Mouse (Mus musculus) brain, embryonic 14.5 days (tissue): ENCODE measurements around the gene Mbip. TPM values are rescaled to one million over a fixed set of nuclear protein-coding genes. Genes with fewer than 3 reads are reported as not detected.

Experiments
- DNase-seq: peaks from one replicate; pipeline ENCODE4 v3.0.0-alpha.2; 2011; ENCODE audit warnings: low read depth
- CTCF ChIP-seq: fragments of 200-500 bp; IDR thresholded peaks from 2 replicates; pipeline ENCODE4 v1.5.1; 2012; ENCODE audit warnings: inconsistent platforms, mild to moderate bottlenecking, moderate library complexity, borderline replicate concordance; ENCODE audit not compliant: insufficient read depth, insufficient read length; ENCODE audit errors: extremely low read depth
- POLR2A ChIP-seq: fragments of 200-500 bp; IDR thresholded peaks from 2 replicates; pipeline ENCODE4 v1.6.1; 2012; ENCODE audit warnings: mild to moderate bottlenecking, inconsistent platforms, borderline replicate concordance; ENCODE audit not compliant: poor library complexity, insufficient read depth, insufficient read length, severe bottlenecking; ENCODE audit errors: extremely low read depth
- polyA plus RNA-seq: library from polyadenylated mRNA; depleted of rRNA; stranded (reverse); fragments of >200 nt; gene quantifications from 2 replicates; pipeline ENCODE4 v1.2.3, GENCODE M21; 2012

The Mbip gene
- polyA plus RNA-seq, 1 experiment: 31.2 TPM

DNA sequence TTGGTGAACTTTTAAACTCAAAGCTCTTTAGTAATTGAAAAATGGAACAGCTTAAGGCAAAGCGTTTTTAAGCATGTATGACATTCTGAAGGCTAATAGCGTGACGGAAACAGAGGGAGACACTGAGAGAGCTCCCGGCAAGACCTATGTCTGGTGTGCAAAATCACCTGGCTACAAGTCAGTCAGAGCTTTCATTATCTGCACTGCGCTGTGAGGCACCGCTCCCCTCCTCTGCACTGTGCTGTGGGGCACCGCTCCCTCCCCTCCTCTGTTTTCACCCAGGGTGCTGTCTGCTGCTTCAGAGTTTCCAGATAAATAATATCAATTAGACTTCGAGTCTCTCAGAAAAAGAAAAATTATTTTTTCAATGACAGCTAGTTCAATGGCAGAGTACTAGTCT lies 27.6 kb downstream of the Mbip start:
- DNase-seq: no peak
- no peak for TF ChIP-seq POLR2A
- TF ChIP-seq CTCF: no peak

DNA sequence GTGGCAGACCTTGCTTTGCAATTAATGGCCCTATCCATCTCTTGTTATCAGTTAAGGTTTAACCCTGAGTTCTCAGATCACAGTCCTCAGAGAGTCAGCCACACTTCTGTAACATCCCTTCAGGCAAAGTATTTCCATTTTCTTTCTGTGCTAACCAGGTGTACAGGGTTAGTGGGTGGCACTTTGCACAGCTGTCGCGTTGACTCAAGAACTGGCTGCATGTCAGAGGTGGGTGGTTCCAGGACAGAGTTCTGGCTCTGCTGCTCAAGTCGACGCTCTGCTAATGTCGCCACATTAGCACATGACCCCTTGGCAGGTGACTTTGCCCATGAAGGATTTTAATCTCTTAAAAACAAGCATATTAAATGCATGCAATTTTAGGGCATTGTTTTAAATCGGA lies 39.9 kb downstream of the Mbip start:
- no peak for DNase-seq
- TF ChIP-seq CTCF (no peak), POLR2A (no peak)

- DNase-seq: no peak
- no peak for TF ChIP-seq POLR2A
- TF ChIP-seq CTCF: no peak
Measured at GRCm38 (mm10) chr12:56302321-56303017, 43.2 kb downstream of the Mbip start.

- peak; percentile 87 for DNase-seq
- TF ChIP-seq POLR2A: no peak
- no peak for TF ChIP-seq CTCF
Measured at GRCm38 (mm10) chr12:56301487-56302293, 44.0 kb downstream of the Mbip start.

DNA sequence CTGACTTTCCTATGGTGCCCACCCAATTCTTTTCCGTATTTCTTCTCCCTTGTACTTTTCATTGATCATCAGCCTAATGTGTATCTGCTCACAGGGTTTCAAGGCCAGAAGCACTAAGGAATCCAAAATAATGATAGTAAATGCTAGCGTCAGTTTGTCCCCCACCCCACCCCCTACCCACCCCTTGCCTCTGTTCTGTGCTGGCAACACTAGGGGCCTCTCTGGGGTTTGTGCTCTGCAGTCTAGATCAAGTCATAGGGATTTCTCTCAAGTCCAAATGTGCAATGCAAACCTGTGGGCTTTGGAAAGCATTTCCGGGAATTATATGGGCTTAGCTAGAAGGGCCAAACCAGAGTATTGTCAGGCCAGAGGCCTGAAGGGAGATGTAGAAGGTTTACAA lies 46.1 kb downstream of the Mbip start:
- DNase-seq: no peak
- TF ChIP-seq CTCF (no peak), POLR2A (no peak)

- TF ChIP-seq POLR2A (no peak), CTCF (no peak)
Measured at GRCm38 (mm10) chr12:56298919-56299318, 46.8 kb downstream of the Mbip start.

DNA sequence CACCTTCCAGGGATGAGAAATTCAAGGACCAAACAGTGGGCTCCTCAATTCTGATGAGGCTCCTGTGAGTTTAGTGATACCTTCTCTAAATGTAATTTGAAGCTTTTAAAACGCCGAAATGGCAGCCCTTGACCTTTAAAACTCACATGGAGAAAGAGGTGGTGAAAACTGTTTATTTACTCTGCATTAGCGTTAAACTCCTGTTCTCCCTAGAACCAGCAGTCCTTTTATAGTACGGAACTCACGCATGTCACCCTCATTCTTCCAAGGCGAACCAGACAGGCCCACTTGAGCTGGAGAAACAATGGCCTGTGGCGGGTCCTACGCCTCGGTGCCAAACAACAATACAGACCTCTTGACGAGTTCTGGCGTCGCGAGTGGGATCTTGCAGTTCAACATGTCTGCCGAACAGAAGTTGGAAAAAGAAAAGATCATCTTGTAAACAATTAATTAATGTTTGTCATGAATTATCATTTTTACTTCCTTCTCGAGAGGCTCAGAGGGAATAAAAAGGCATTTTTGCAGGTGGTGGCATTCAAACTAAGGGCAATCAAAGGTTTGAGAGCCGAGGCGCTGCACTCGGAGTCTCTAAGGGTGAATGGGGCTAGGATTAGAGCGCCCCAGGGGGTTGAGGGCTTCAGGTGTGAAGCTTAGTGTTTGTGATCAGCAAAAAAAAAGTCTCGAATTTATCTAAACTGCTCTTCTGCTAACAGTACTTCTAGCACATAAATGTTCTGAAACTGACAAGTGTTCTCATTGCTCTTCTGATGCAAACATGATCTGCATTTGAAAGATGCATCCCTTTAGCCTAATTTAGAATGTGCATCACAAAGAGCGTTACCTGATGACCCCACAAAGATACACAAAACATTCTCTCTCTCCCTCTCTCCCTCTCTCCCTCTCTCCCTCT lies 47.5 kb downstream of the Mbip start:
- peak; percentile 58 for DNase-seq
- TF ChIP-seq CTCF (no peak), POLR2A (no peak)

More at GRCm38 (mm10) chr12:56298919-56299318, 46.8 kb downstream of the Mbip start:
- no peak for DNase-seq

DNA sequence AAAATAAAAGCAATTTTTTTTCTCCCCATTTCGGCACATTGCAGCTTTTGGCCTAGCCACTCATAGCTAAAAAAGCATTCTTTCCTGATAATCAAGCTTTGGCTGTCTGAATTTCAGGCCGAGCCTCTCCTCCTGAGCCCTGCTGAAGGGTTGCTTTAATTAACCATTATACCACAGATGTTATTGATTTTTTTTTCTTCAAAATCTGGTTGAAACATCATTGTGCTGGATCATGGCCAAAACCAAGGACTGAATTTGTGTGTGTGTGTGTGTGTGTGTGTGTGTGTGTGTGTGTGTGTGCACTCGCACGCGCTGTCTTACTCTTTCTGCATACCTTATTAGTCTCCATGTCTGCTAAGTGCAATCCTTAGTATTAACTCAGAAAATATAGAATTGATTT lies 48.6 kb downstream of the Mbip start:
- DNase-seq: peak; percentile 71
- TF ChIP-seq POLR2A (no peak), CTCF (no peak)

DNA sequence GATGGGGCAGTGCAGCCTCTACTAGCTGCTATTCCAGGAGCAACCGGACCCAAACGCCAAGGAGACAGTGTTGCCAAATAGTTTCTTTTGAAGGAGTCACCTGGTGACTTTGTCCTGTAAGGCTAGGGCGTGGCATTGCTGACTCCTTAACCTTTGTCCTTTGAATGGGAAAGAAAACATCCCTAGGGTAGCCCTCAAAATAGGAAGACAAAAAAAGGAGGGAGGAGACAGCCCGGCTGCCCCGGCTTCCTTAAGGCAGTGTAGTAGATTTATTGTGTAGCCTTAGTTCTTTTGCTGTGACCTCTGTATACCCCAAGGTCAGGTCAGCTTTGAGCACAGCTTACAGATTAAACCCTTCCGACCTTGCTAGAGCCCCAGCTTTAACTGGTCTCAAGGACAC lies 49.2 kb downstream of the Mbip start:
- DNase-seq: no peak
- TF ChIP-seq POLR2A: no peak
- TF ChIP-seq CTCF: no peak

GRCm38 (mm10) chr12:56295160-56295559 lies 50.5 kb downstream of the Mbip start:
- DNase-seq: no peak
- TF ChIP-seq POLR2A (no peak), CTCF (no peak)

DNA sequence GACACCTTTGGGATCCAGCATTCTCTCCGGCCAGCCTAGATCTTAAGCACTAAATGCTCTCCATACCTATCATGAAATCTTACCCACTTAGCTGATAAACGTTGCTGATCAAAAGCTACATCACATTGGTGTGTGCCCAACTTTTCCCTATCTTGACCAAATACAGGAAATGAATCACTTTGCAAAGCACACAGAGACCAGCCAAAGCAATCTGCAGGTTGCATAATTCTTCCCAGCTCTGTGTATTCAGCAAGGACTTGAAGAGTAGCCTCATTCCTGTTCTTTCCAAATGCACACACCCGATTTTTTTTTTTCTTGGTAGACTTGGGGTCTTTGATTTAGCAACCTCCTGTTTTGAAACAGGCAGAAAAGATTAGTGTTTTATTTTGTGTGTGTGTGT lies 57.1 kb downstream of the Mbip start:
- no peak for DNase-seq
- TF ChIP-seq POLR2A (no peak), CTCF (no peak)
